Mouse (Mus musculus) heart, adult 9 months (tissue): ENCODE measurements at regions not wholly inside any gene's neighbourhood (a gene's known extent, or its start where the extent isn't known, plus 50 kb on each side); places are given as distances from the start of the nearest gene placed in this dataset.

Experiments used
- DNase-seq, 2 experiments: peaks; one replicate each; pipeline ENCODE4 v3.0.0; 2022; ENCODE audit warnings: low spot score in 2 of 2

DNA sequence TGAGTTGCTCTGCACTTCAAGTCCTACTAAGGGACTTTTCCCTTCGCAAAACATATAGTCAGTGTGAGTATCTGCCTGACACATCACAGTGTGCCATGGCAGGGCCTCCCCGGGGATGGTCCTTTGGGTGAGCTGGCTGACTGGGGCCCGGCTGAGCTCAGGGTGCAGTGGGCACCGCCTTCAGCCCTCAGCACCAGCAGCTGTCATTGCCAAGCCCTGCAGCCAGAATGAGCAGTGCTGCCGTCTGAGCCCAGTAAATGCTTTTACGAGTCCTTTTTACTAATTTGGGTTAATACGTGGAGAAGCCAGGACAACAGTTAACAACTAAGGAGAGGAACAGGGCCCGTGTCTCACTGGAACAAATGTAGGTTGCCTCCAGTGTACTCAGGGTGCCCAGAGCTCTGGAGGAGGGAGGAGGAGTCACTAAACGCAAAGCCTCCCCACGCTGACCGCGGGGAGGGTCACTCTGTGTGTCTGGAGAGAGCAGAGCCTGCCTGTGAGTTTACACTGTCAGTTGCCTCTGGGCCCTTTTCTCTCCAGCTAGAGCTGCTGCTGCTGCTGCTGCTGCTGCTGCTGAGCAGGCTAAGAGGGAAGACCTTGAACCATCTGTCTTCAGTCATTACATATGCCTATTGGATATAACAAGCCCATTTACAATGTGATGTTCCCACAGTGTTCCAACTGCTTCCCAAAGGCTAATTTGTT lies 60.1 kb upstream of the Vps8 start:
- DNase-seq = no peak

DNA sequence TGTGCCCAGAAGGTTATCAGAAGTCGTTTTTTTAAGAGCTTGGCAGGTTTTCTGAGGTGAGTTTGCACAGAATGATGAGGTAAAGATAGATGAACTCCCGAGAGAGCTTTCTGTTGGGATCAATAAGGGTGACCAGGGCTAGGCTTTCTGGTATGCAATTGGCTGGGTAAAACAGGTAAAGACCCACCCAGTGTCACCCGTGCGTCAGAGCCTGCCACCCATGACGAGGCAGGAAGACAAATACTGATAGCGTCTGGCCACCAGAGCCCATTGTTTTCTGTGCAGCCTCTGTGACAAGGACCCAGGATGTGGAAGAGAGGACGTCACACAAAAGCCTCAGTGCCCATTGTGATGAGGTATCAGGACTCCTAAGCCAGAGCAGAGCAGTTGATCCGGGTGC lies 58.0 kb upstream of the Vps8 start:
- no peak for DNase-seq

DNA sequence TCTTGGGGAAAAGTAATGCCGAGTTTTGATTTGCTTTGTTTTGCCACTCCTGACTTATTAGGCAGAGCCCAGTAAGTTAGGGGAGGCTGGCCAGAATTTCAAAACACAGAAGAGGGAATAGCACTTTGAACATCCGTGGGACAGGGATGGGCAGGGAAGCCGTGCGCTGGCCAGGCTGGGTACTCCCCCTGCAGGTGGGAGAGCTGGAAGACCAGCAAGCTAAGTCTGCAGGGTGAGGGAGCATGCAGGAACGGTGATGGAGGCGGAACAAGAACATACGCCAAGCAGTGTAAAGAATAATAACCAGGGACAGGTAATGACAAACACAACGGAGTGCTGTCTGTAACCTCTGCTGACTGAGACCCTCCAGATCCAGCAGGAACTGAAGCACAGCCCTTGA lies 55.5 kb upstream of the Vps8 start:
- no peak for DNase-seq

DNA sequence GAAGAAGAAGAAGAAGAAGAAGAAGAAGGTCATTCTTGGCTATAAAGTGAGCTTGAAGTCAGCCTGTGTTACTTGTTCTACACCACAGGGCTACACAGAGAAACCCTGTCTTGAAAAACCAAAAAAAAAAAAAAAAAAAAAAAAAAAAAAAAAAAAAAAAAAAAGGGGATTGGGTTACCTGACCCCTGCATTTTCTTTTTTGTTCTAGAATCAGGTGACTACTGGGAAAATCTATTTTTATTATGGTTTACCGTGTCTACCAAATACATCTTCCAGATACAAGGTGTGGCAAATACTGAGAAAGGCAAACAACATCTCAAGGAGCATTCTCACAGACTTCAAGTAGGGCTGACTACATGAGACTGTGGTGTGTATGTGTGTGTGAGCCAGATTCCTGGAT lies 54.1 kb upstream of the Vps8 start:
- no peak for DNase-seq

DNA sequence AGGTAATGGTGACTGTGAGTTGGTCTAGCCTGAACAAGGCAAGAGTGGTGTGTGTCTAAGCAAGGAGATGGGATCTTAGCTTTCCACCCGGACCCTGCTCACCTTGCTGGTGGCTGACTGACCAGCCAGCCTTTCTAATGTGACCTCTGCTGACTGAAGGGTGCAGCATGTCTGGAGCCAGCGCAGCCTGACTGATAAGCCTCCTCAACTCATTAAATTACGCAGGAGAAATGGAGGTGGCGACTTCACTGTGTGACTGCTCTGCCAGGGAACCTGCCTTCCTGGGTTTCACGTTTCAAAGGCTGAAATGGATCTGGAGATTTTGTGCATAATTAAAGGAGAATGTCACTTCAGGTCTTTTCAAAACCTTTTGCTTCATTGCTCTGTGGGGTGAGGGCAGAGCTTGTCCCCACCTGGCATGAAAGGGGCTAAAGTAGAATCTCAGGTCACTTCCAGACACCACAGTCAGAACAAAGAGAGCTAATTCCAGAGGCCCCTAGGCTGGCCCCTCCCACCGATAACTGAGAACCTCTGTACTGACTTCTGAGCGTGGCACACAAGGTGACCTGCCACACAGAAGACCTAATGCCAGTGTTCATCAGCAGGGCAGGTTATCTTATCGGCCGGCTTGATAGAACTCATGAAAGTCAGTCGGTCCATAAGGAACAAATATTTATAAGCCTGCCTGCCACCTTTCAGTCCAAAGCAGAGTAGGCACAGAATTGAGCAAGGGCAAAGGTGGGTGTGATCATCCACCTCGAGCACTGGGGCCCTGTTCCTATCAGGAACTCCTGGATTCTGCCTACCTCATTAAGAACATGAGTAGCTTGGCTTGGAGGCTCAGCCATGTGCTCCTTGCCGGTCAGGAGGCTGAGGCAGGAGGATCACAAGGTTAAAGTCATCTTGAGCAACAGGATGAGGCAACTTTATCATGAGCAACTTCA lies 53.1 kb upstream of the Vps8 start:
- peak; percentile 51 to 63 for DNase-seq
